Mouse (Mus musculus) hindbrain, embryonic 16.5 days (tissue): ENCODE data around the gene Grid2ip. TPM values are rescaled to one million over a fixed set of nuclear protein-coding genes. Genes with fewer than 3 reads are reported as not detected.
"Not testable (repeated sequence)": the region's sequence is repeated elsewhere in the genome, so short reads cannot be mapped to it uniquely, and the experiment has no call there.

Experiments used
- ATAC-seq: fragments of 200-750 bp; cut with Nextera tagmentation; 2 replicates; pipeline ENCODE4 v1.8.0; 2017; ENCODE audit warnings: moderate TSS enrichment, moderate library complexity
- H3K27ac ChIP-seq: fragments of 300-500 bp; sonication (generic); 2 replicates; pipeline ENCODE4 v1.5.1; 2014; ENCODE audit warnings: low read depth, mild to moderate bottlenecking, control low read depth, low read length, moderate library complexity
- H3K27me3 ChIP-seq: fragments of 300-500 bp; sonication (generic); replicated peaks from 2 replicates; pipeline ENCODE4 v1.6.1; 2014; ENCODE audit warnings: low read length; ENCODE audit not compliant: control insufficient read depth, insufficient read depth
- H3K36me3 ChIP-seq: fragments of 300-500 bp; sonication (generic); 2 replicates; pipeline ENCODE4 v1.6.1; 2014; ENCODE audit warnings: mild to moderate bottlenecking, low read length, moderate library complexity, mixed read lengths; ENCODE audit not compliant: control insufficient read depth, insufficient read depth
- H3K4me1 ChIP-seq: fragments of 300-500 bp; sonication (generic); 2 replicates; pipeline ENCODE4 v1.6.1; 2014; ENCODE audit warnings: low read depth, low read length; ENCODE audit not compliant: control insufficient read depth, insufficient read depth
- H3K4me2 ChIP-seq: fragments of 300-500 bp; sonication (generic); 2 replicates; pipeline ENCODE4 v1.6.1; 2014; ENCODE audit warnings: mild to moderate bottlenecking, low read length, control low read depth, moderate library complexity
- H3K4me3 ChIP-seq: fragments of 300-500 bp; sonication (generic); 2 replicates; pipeline ENCODE4 v1.5.1; 2014; ENCODE audit warnings: mild to moderate bottlenecking, low read length, control low read depth, moderate library complexity
- H3K9ac ChIP-seq: fragments of 300-500 bp; sonication (generic); 2 replicates; pipeline ENCODE4 v1.6.1; 2014; ENCODE audit warnings: low read depth, mild to moderate bottlenecking, control low read depth, low read length, moderate library complexity
- H3K9me3 ChIP-seq: fragments of 300-500 bp; sonication (generic); 2 replicates; pipeline ENCODE4 v1.6.1; 2014; ENCODE audit warnings: mild to moderate bottlenecking, low read length, moderate library complexity; ENCODE audit not compliant: control insufficient read depth
- WGBS: fragments of 180-500 bp; shearing (Covaris S2); extraction: QIAGEN DNeasy Blood & Tissue Kit; methylation state at CpG from one replicate; pipeline ENCODE4 v1.1.7; 2014; 5-methylcytosine and 5-hydroxymethylcytosine counted together
- polyA plus RNA-seq: library from polyadenylated mRNA; unstranded; fragments of >200 nt; fragmentation: Nextera tagmentation; extraction: Ambion mirVana; gene quantifications from 2 replicates; pipeline ENCODE4 v1.2.1, GENCODE M21; 2015

Gene Grid2ip
- polyA plus RNA-seq, 1 experiment from 2014 or later, result 0.51 TPM

- no peak overlapping the region for H3K27ac ChIP-seq
- no peak overlapping the region for H3K4me2 ChIP-seq
- no peak for ATAC-seq
- 54% methylated on average over 4 of the region's 4 CpGs for WGBS
- H3K9me3 ChIP-seq, result no peaks in the 10 kb centered on the region
- H3K4me1 ChIP-seq, result peaks cover 17% of the 10 kb centered on the region
- no peaks in the 10 kb centered on the region for H3K36me3 ChIP-seq
- no peak overlapping the region for H3K9ac ChIP-seq
- H3K27me3 ChIP-seq, result peaks cover 65% of the 10 kb centered on the region
- no peak overlapping the region for H3K4me3 ChIP-seq
Observed at GRCm38 (mm10) chr5:143371146-143371510, 14.0 kb downstream of the Grid2ip start.

- under 1% methylated on average over 15 of the region's 35 CpGs for WGBS
- Histone ChIP-seq H3K9ac (peak overlapping the region; percentile 50; the same call in 1 of the 2 replicates), H3K36me3 (no peaks in the 10 kb centered on the region), H3K9me3 (no peaks in the 10 kb centered on the region), H3K4me1 (peaks cover 17% of the 10 kb centered on the region), H3K27me3 (peaks cover 61% of the 10 kb centered on the region), H3K4me3 (peak overlapping the region; percentile 35), H3K4me2 (peak overlapping the region; percentile 54), H3K27ac (no peak overlapping the region)
- no peak for ATAC-seq
Observed at GRCm38 (mm10) chr5:143372818-143373217, 15.7 kb downstream of the Grid2ip start.

- no peaks in the 10 kb centered on the region for H3K9me3 ChIP-seq
- peaks cover 38% of the 10 kb centered on the region for H3K27me3 ChIP-seq
- 0 out of 2 replicates have a peak, but pooled peaks have one; percentile 55 for ATAC-seq
- H3K9ac ChIP-seq, result 0 out of 2 replicates have a peak overlapping the region, but pooled peaks have one; percentile 24
- H3K4me3 ChIP-seq, result peak overlapping the region; percentile 33
- peaks cover 8% of the 10 kb centered on the region; the same call in 1 of the 2 replicates for H3K4me1 ChIP-seq
- no peaks in the 10 kb centered on the region for H3K36me3 ChIP-seq
- WGBS, result 10% methylated on average over 21 of the region's 21 CpGs
- peak overlapping the region; percentile 45 for H3K4me2 ChIP-seq
- H3K27ac ChIP-seq, result no peak overlapping the region
Observed at GRCm38 (mm10) chr5:143375242-143375641, 18.1 kb downstream of the Grid2ip start.

GRCm38 (mm10) chr5:143376156-143376555, 19.0 kb downstream of the Grid2ip start:
- no peak overlapping the region for H3K4me3 ChIP-seq
- no peak overlapping the region for H3K27ac ChIP-seq
- no peaks in the 10 kb centered on the region for H3K9me3 ChIP-seq
- H3K27me3 ChIP-seq, result peaks cover 30% of the 10 kb centered on the region
- WGBS, result 85% methylated on average over 4 of the region's 4 CpGs
- no peaks in the 10 kb centered on the region for H3K36me3 ChIP-seq
- no peak for ATAC-seq
- H3K9ac ChIP-seq, result no peak overlapping the region
- H3K4me2 ChIP-seq, result no peak overlapping the region
- peaks cover 4% of the 10 kb centered on the region; the same call in 1 of the 2 replicates for H3K4me1 ChIP-seq

- Histone ChIP-seq H3K27ac (no peak overlapping the region), H3K36me3 (no peaks in the 10 kb centered on the region), H3K4me3 (peak overlapping the region; percentile 45), H3K4me1 (peaks cover 4% of the 10 kb centered on the region; the same call in 1 of the 2 replicates), H3K9ac (peak overlapping the region; percentile 63), H3K9me3 (no peaks in the 10 kb centered on the region), H3K4me2 (peak overlapping the region; percentile 92), H3K27me3 (peaks cover 15% of the 10 kb centered on the region)
- peak; percentile 75 for ATAC-seq
- 9% methylated on average over 39 of the region's 39 CpGs for WGBS
Observed at GRCm38 (mm10) chr5:143386797-143387621, 29.9 kb downstream of the Grid2ip start.

- no peaks in the 10 kb centered on the region for H3K27me3 ChIP-seq
- H3K9ac ChIP-seq, result no peak overlapping the region
- no peaks in the 10 kb centered on the region for H3K9me3 ChIP-seq
- no peak overlapping the region for H3K4me3 ChIP-seq
- no peak for ATAC-seq
- H3K4me1 ChIP-seq, result no peaks in the 10 kb centered on the region
- H3K27ac ChIP-seq, result no peak overlapping the region
- H3K36me3 ChIP-seq, result no peaks in the 10 kb centered on the region
- no peak overlapping the region for H3K4me2 ChIP-seq
- 82% methylated on average over 7 of the region's 7 CpGs for WGBS
Observed at GRCm38 (mm10) chr5:143394184-143394583, 37.0 kb downstream of the Grid2ip start.

- ATAC-seq, H3K4me2 ChIP-seq, H3K4me3 ChIP-seq, H3K4me1 ChIP-seq, H3K36me3 ChIP-seq, H3K9ac ChIP-seq, H3K9me3 ChIP-seq, H3K27ac ChIP-seq, H3K27me3 ChIP-seq: not testable (repeated sequence)
- 89% methylated on average over 2 of the region's 2 CpGs for WGBS
Observed at GRCm38 (mm10) chr5:143394966-143395365, 37.8 kb downstream of the Grid2ip start.

- no peaks in the 10 kb centered on the region for H3K9me3 ChIP-seq
- no peak overlapping the region for H3K4me2 ChIP-seq
- H3K27ac ChIP-seq, result no peak overlapping the region
- H3K4me1 ChIP-seq, result no peaks in the 10 kb centered on the region
- no peaks in the 10 kb centered on the region for H3K27me3 ChIP-seq
- H3K9ac ChIP-seq, result no peak overlapping the region
- no peaks in the 10 kb centered on the region for H3K36me3 ChIP-seq
- no peak for ATAC-seq
- no peak overlapping the region for H3K4me3 ChIP-seq
- 46% methylated on average over 2 of the region's 2 CpGs for WGBS
Observed at GRCm38 (mm10) chr5:143395649-143396048, 38.5 kb downstream of the Grid2ip start.

- Histone ChIP-seq H3K4me3 (no peak overlapping the region), H3K36me3 (no peaks in the 10 kb centered on the region), H3K27me3 (no peaks in the 10 kb centered on the region), H3K4me1 (peaks cover 14% of the 10 kb centered on the region), H3K9me3 (no peaks in the 10 kb centered on the region), H3K4me2 (no peak overlapping the region), H3K27ac (no peak overlapping the region), H3K9ac (no peak overlapping the region)
- 90% methylated on average over 12 of the region's 12 CpGs for WGBS
- no peak for ATAC-seq
Observed at GRCm38 (mm10) chr5:143400501-143400900, 43.4 kb downstream of the Grid2ip start.
